Mouse (Mus musculus) embryonic facial prominence, embryonic 11.5 days (tissue): ENCODE data around the gene Elk3. TPM values are rescaled to one million over a fixed set of nuclear protein-coding genes. Genes with fewer than 3 reads are reported as not detected.

ENCODE experiments used
- ATAC-seq: fragments of 200-750 bp; cut with Nextera tagmentation; replicated peaks from 2 replicates; pipeline ENCODE4 v1.8.0; 2017; ENCODE audit warnings: low read depth; ENCODE audit not compliant: insufficient number of reproducible peaks, low FRiP score, low TSS enrichment
- DNase-seq: peaks from one replicate; pipeline ENCODE4 v3.0.0-alpha.2; 2015; ENCODE audit warnings: low spot score
- H3K27ac ChIP-seq: fragments of 300-500 bp; sonication (generic); replicated peaks from 2 replicates; pipeline ENCODE4 v1.5.1; 2014; ENCODE audit warnings: mild to moderate bottlenecking, low read depth, low read length, control low read depth
- H3K27me3 ChIP-seq: fragments of 300-500 bp; sonication (generic); 2 replicates; pipeline ENCODE4 v1.6.1; 2014; ENCODE audit warnings: mild to moderate bottlenecking, low read length, moderate library complexity, mixed read lengths; ENCODE audit not compliant: control insufficient read depth, insufficient read depth
- H3K36me3 ChIP-seq: fragments of 300-500 bp; sonication (generic); replicated peaks from 2 replicates; pipeline ENCODE4 v1.6.1; 2014; ENCODE audit warnings: low read depth, mild to moderate bottlenecking, low read length, moderate library complexity, mixed read lengths; ENCODE audit not compliant: control insufficient read depth, insufficient read depth
- H3K4me1 ChIP-seq: fragments of 300-500 bp; sonication (generic); 2 replicates; pipeline ENCODE4 v1.6.1; 2014; ENCODE audit warnings: low read length, mixed read lengths; ENCODE audit not compliant: control insufficient read depth, insufficient read depth
- H3K4me2 ChIP-seq: fragments of 300-500 bp; sonication (generic); 2 replicates; pipeline ENCODE4 v1.6.1; 2014; ENCODE audit warnings: low read depth, mild to moderate bottlenecking, control low read depth, low read length, moderate library complexity
- H3K4me3 ChIP-seq: fragments of 300-500 bp; sonication (generic); 2 replicates; pipeline ENCODE4 v1.5.1; 2014; ENCODE audit warnings: low read depth, low read length, control low read depth
- H3K9ac ChIP-seq: fragments of 300-500 bp; sonication (generic); replicated peaks from 2 replicates; pipeline ENCODE4 v1.6.1; 2014; ENCODE audit warnings: mild to moderate bottlenecking, control low read depth, low read length
- H3K9me3 ChIP-seq: fragments of 300-500 bp; sonication (generic); replicated peaks from 2 replicates; pipeline ENCODE4 v1.6.1; 2016; ENCODE audit warnings: mild to moderate bottlenecking, low read length, inconsistent platforms, mixed read lengths; ENCODE audit not compliant: control insufficient read depth
- WGBS: fragments of 180-500 bp; shearing (Covaris S2); extraction: QIAGEN DNeasy Blood & Tissue Kit; methylation state at CpG from one replicate; pipeline ENCODE4 v1.1.7; 2014; 5-methylcytosine and 5-hydroxymethylcytosine counted together
- polyA plus RNA-seq: library from polyadenylated mRNA; unstranded; fragments of >200 nt; fragmentation: Nextera tagmentation; extraction: Ambion mirVana; gene quantifications from 2 replicates; pipeline ENCODE4 v1.2.1, GENCODE M21; 2014

The Elk3 gene
- polyA plus RNA-seq, 1 experiment from 2014 or later: 34.0 TPM

DNA sequence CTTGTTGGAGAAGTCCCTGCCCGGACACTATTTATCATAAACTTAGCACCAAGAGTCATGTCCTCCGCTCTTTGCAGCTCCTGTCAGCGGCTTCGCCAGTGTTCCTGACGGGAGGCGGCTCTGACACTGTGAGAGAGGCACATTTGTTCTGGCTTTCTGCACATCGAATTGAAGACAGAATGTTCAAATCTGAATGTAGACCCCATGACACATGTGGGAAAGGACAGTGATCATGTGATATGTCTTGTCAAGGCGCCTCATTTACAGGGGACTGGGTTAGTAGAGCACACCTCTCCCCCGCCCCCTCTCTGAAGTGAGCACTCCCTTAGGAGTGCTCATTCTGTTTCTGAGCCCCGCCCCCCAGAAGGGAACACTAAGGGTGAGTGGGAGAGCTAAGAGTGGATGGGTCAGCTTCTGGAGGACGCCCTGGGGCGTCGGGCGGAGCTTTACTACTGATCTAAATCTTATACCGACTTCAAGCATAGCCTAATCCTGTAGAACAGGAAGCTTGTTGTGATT, 48.9 kb downstream of the Elk3 start:
- H3K36me3 ChIP-seq: no peaks in the 10 kb centered on the region; the same call in 1 of the 2 replicates

DNA sequence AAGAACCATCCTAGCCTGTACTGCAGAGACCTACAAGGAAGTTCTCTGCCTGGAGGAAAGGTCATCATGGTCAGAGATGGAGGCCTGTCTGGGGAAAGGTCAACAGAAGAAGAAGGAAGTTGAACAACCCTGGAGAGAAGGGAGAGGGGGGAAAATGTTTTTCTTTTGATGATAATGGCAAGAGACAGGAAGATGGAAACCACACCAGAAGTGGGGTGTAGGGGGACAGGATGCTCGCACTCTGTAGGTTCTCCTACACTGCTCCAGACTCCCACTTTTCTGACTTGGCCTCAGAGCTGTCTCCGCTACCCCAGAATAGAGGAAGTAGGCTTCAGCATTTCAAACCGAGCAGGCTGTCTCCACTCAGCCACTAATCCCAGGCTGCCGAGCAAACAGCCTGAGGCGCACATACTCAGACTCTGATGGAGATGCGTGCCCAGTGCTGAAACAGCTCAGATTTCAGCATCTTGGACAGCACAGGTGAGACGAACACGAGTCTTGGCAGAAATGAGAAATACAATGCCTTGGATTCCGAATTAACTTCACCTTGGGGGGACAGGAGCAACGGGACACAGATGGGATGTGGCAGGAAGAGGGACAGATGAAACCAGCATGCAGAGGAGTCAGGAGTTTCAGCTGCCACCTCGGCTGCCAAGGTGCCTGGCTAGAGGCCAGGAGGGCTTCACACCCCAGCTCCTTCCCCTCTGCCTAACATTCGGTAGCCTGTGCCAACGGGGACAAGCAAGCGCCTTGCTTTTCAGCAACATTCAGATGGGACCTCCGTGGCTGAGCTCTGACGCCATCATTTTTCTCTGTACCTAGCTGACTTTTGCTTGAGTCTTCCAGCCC, 49.6 kb downstream of the Elk3 start:
- no peak overlapping the region; the same call in 1 of the 2 replicates for H3K4me2 ChIP-seq
- H3K36me3 ChIP-seq: no peaks in the 10 kb centered on the region; the same call in 1 of the 2 replicates
- 16% methylated on average over 16 of the region's 16 CpGs for WGBS
- ATAC-seq: peak; percentile 34; the same call in 1 of the 2 replicates
- H3K4me3 ChIP-seq: no peak overlapping the region
- no peak overlapping the region; the same call in 1 of the 2 replicates for H3K27ac ChIP-seq
- H3K4me1 ChIP-seq: peaks cover 18% of the 10 kb centered on the region
- H3K27me3 ChIP-seq: no peaks in the 10 kb centered on the region
- no peaks in the 10 kb centered on the region for H3K9me3 ChIP-seq
- DNase-seq: peak; percentile 74
- no peak overlapping the region for H3K9ac ChIP-seq

More for the DNA sequence above, 48.9 kb downstream of the Elk3 start:
- ATAC-seq (peak; percentile 57), DNase-seq (peak; percentile 56)
- Histone ChIP-seq H3K27ac (no peak overlapping the region; the same call in 1 of the 2 replicates), H3K27me3 (no peaks in the 10 kb centered on the region), H3K4me1 (peaks cover 18% of the 10 kb centered on the region), H3K4me3 (no peak overlapping the region), H3K9me3 (no peaks in the 10 kb centered on the region), H3K9ac (no peak overlapping the region), H3K4me2 (peak overlapping the region; percentile 22; the same call in 1 of the 2 replicates)
- 15% methylated on average over 15 of the region's 15 CpGs for WGBS

DNA sequence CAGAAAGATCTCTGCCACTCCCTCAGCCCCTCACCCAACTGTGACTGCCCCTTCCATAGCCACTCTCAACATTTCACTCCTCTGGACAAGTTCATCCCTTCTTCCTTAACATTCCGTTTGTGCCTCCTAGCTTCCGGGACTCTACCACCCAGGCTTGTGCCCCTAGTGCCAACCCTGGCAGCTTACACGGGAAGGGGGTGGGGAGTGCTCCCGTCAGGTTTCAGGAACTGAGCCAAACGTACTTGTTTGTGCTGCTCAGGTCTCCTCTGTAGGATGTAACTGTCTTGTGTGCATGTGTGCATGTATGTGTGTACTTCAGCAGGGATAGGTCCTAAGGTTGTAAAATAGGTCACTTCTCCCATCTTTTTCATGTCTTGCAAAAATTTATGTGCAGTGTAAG, 51.1 kb downstream of the Elk3 start:
- Histone ChIP-seq H3K4me2 (no peak overlapping the region), H3K27ac (no peak overlapping the region), H3K4me1 (peaks cover 18% of the 10 kb centered on the region), H3K27me3 (no peaks in the 10 kb centered on the region), H3K36me3 (no peaks in the 10 kb centered on the region; the same call in 1 of the 2 replicates), H3K4me3 (no peak overlapping the region), H3K9ac (no peak overlapping the region), H3K9me3 (no peaks in the 10 kb centered on the region)
- WGBS: 91% methylated on average over 5 of the region's 5 CpGs
- no peak for DNase-seq
- no peak for ATAC-seq

DNA sequence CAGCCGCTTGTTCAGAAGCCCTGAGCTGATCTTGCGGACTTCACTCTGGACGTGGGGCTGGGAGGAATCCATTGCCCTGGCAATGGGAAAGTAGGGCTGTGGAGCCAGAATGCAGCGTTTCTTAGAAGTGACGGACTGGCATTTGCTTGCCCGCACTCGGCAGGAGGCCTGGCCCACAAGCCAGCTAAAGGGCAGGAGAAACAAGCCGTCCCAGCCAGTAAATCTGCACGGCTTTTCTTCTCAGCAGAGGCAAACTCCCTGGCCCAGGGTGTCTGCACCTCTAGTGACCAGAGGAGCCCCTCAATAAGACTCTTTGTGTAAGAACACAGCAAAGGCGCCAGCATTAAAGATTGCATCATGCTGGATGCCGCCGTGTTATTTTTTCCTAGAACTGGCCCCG, 55.6 kb downstream of the Elk3 start:
- Histone ChIP-seq H3K4me3 (no peak overlapping the region), H3K9ac (0 out of 2 replicates have a peak overlapping the region, but pooled peaks have one; percentile 4), H3K4me1 (no peaks in the 10 kb centered on the region), H3K36me3 (no peaks in the 10 kb centered on the region), H3K27me3 (no peaks in the 10 kb centered on the region), H3K27ac (no peak overlapping the region), H3K4me2 (no peak overlapping the region), H3K9me3 (no peaks in the 10 kb centered on the region)
- ATAC-seq: no peak
- 31% methylated on average over 13 of the region's 13 CpGs for whole genome bisulfite sequencing
- DNase-seq: no peak

DNA sequence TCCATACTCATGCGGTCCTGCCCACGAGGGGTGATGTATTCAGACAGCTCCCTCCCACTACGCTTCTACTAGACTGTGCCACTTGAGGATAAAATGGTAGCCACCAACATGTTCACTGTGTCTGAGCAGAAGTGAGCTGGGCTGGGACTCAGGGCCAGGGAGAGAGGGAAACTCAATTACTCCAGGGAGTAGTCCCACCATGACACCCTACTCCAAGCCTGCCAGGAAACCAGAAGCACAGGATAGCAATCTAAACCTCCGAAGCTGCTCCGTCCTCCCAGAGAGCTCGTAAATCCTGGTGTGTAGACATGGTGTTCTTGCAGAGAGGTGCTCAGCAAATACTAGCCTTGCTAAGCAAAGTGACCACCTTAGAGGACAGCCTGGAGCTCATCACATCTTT, 57.8 kb downstream of the Elk3 start:
- Histone ChIP-seq H3K27ac (no peak overlapping the region), H3K4me1 (no peaks in the 10 kb centered on the region), H3K4me2 (no peak overlapping the region), H3K9ac (no peak overlapping the region), H3K9me3 (no peaks in the 10 kb centered on the region), H3K27me3 (no peaks in the 10 kb centered on the region), H3K36me3 (no peaks in the 10 kb centered on the region), H3K4me3 (no peak overlapping the region)
- no peak for ATAC-seq
- no peak for DNase-seq
- 92% methylated on average over 6 of the region's 6 CpGs for WGBS

DNA sequence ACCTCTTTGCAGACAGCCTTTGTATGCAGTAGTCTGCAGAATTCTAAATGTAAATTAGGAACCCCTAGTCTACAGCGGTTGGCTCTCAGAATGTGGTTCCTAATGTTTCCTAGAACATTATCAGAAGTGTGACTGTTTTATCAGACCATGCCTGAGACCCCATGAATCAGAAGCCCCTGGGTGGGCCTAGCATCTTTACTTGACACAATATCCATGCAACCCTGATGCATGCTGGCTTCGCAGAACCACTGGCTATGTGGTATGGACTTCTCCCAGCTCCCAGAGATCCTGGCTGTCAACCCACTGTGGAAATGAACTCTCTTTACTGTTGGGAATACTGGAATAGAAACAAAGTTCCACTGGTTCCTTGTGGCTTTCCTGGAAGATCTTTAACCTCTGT, 58.3 kb downstream of the Elk3 start:
- ATAC-seq: no peak
- Histone ChIP-seq H3K4me1 (no peaks in the 10 kb centered on the region), H3K9ac (no peak overlapping the region)

DNA sequence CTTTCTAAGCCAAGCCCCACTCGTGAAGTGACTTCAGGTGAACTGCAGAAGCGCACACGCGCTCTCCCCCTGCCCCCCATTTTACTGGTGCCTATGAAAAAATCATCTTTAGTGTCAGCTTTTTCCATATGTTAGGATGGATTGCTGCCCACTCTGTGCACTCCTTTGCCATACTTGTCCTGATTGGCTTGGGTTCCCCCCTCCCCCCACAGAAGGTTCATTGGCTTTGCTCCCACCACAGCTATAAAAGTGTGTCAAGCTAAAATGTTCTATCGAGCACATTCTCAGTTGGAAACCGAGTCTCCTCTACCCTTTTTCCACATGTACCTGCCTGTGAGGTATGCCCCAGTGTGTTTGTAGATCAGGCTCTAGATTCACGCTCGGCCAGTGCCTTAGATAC, 59.5 kb downstream of the Elk3 start:
- H3K4me3 ChIP-seq: no peak overlapping the region
- DNase-seq: no peak
- no peaks in the 10 kb centered on the region for H3K36me3 ChIP-seq
- H3K27me3 ChIP-seq: no peaks in the 10 kb centered on the region
- no peaks in the 10 kb centered on the region for H3K4me1 ChIP-seq
- WGBS: 92% methylated on average over 8 of the region's 8 CpGs
- no peaks in the 10 kb centered on the region for H3K9me3 ChIP-seq
- no peak for ATAC-seq
- H3K4me2 ChIP-seq: no peak overlapping the region
- H3K9ac ChIP-seq: no peak overlapping the region
- no peak overlapping the region for H3K27ac ChIP-seq

More for the DNA sequence above, 58.3 kb downstream of the Elk3 start:
- H3K27me3 ChIP-seq: no peaks in the 10 kb centered on the region
- 86% methylated on average over 2 of the region's 2 CpGs for WGBS
- H3K4me3 ChIP-seq: no peak overlapping the region
- H3K27ac ChIP-seq: no peak overlapping the region
- H3K9me3 ChIP-seq: no peaks in the 10 kb centered on the region
- DNase-seq: no peak
- H3K4me2 ChIP-seq: no peak overlapping the region
- no peaks in the 10 kb centered on the region for H3K36me3 ChIP-seq
